Mouse (Mus musculus) kidney, adult 18-20 months (tissue): ENCODE results near the gene Mef2a.

Experiments used
- DNase-seq: peaks from one replicate; pipeline ENCODE4 v3.0.0; 2021

Gene Mef2a

DNA sequence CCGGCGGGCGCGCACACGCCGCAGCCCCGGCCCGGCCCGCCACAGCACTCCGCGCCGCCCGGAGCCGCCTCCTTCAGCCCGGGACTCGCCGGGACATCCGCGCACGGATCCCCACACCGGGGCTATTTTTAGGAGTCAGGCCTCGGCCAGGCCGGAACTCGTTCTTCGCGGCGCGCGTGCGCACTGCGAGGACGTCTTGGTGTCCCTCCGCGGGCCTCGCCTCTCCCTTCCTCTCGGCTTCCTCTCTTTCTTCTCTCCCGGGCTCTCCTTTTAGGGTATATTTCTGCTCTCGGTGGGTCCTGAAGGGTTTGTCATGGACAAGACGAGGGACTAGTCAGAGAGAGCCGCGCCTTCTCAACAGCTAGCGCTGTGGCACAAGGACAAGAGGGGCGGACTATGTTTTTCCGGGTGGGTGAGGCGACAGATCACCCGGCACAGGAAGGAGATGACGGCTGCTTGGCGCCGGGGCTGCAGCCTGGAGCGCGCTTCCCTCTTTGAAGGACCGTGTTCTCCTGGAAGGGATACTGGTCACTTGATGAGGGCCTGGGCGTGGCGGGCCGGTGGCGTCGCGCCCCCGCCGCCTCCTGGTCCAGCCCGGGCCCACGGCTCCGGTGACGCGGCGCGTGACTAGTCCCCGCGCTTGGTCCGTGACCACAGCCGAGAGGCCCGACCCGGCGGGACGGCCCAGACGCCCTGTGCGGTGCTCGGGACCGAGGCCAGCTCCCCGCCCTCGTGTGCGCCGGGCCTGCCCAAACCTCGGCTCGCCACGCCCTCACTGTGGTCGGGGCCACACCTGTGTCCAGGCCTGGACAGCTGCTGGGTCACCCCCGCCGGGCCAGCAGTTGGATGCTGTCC, at the start of gene Mef2a:
Gene Mef2a (minus strand): TSS at position 130 of the 855 bp plus-strand sequence.
- DNase-seq = peak; percentile 98

DNA sequence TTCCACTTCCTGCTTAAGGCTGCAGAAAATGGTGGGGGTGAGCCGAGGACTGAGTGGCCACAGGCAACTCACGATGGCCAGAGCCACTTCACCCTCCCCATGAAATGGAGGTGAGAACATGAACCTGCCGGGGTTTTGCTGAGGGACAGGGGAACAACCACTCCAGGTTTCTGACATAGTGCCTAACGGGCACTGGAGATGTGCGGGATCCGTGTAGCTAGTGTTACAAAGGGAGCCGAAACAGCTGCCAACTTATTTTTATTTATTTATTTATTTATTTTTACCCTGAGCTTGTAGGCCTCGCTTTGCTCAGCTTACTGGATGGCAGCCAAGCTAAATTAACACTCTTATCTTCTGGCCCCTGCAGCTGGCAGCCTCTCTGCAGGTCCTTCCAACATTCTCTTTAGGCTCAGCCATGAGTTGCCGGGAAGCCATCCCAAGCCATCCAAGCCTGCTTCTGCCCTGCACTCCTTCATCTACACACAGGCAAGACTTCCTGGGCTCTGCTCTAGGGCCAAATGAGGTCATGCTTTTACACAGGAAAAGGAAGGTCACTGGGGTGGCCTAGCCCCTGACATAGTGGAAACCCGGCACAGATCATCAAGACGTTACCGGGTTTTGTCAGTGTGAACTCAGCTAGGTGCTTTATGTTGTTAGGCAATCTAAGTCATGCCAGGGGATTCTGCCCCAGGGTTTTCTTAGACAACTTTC, 49.0 kb upstream of the Mef2a start:
- DNase-seq = peak; percentile 46

DNA sequence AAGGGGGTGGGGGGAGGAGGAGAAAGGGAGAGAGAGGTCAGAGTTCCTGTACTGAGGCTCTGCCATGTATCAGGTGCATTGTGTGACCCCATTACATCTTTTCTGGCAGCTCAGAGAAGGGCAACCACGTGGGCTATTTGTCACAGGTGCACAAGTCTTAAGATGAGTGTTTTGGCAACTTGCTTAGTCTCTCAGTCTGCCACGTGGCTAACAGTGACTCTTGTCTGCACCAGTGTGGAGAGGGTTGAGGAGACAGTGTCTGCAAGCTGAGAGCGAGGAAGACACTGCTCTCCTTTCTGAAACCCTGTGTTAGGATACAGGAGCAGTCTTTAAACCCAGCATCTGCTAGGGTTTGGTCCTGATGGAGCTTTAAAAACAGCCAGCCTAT, 48.4 kb upstream of the Mef2a start:
- no peak for DNase-seq

DNA sequence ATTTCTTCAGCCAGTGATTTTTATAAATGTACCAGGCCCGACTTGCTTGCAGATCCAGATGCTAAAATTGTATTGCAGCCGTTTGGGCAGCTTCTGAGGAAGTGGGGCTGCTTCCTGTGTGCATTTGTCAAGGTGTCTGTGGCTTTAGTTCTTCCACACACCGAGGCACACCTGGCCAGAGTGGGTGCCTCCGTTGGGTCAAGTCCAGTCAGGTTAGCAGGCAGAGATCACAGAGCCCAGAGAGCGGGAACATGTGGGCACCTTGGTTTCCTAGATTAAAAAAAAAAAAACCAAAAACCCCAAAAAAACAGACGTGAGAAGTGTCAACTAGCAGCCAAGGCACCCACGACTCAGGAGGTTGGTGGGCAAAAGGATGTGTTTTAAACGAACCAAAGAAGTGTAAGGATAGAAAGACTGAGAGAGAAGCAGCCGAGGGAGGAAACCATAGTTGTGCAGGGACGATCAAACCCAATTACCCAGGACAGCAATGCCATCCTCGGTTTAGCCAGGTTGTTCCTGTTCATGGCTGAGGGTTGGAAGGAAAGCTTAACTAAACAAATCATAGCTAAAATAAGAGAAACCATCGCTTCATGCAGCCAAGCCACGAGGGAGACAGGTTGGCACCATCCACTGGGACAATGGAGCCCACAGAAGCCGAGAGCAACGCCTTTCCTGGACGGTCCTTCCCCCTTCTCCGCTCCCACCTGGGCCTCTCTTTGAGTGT, 47.1 kb upstream of the Mef2a start:
- no peak for DNase-seq

DNA sequence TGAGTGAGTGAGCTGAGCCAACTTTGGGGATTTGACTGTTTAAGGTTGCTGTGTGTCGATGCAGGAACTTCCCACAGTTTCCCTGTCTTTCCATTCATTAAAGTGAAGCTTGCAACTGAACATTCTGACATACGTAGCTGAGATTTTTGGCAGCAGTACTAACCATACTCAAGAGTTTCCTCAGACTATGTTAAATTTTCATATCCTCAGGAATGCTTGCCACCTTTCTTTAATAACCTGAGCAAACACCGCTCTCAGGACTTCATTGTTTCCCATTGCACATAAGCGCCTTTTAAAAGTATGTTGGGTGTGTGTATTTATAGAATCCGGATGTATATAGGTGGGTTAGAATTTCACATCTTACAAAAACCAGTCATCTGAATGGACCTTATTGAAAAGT, 45.5 kb upstream of the Mef2a start:
- no peak for DNase-seq

DNA sequence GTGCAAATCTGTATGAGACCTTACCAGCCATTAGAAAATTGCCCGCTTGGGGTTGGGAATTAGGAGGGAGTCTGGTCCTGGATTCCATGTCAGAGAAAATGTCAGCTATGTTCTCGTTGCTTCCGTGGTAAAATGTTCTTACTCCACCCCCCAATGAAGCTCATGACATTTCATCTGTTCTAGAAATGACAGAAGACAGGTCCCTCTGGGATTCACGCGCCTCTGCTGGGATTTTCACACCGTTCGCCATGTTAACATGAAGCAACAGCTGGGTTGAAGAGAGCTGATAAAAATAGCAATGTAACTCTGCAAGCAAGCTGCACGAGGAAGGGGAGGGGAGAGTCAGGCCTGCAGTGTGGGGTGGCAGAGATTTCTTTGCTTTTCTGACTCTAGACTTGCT, 42.1 kb upstream of the Mef2a start:
- DNase-seq = no peak

DNA sequence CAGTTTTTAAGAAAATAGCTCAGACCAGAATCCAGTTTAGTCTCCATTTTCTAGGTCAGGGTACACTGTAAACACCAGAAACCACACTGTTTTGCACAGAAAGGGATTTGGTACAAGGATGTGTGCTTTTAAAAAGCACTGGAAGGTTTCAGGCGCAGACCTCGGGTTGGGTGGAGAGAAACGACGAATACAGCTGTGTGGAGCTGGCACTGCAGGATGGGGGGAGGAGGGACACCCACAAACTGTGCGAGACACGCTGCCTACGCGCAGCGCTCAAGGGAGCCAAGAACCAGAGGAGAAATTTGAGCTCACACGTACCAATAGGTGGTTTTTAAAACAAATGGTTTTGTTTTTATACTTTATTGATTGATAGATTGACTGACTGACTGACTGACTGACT, 40.0 kb upstream of the Mef2a start:
- DNase-seq = no peak

DNA sequence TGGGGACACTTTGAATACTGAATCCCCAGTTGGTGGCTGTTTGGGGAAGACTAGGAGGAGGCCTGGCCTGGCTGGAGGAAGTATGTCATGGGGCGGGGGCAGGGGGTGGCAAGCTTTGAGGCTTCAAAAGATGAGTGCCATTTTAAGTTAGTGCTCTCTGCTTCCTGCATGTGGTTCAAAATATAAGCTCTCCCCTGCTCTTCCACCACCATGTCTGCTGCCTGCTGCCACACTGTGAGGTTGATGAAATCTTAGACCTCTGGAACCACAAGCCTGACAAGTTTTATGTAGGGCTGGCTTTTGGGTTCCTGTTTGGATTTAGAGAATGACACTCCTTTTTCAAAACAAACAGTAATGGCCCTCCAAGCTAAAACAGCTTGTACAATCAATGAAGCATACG, 34.4 kb upstream of the Mef2a start:
- DNase-seq = no peak

DNA sequence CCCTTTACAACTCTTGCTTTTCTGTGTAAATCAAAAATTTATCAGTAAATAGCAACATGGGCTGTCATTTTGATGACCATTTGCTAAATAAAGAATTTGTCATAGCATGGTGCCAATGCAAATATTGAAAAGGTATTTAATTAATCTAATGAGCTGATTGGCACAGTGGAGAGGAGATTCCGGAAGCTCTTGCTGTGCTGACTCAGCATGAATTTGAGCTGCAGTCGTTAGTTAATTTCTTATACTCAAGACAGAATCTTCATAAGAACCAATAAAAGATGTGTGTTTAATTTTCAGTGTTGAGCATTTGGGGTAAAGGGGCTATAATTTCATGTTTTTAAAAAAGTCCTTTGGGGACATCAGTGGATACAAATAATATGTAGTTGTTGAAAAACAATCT, 31.5 kb upstream of the Mef2a start:
- no peak for DNase-seq

DNA sequence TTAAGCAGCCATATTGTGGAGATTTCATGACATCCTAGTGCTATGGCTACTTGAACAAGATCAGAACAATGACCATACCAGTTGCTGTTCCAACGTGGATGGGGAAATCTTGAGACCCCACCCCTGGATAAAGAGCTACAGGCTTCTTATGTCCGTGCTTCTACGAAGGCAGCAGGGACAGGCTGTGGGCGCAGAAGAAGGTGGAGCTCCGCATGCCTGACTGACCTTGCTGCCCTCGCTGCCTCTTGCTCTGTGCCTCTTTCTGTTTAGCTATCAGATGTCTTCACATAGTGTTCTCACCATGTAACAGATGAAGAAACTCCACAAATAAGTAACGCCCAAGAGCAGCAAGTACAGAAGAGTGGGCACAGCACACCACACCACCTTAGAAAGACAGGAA, 29.7 kb upstream of the Mef2a start:
- no peak for DNase-seq

DNA sequence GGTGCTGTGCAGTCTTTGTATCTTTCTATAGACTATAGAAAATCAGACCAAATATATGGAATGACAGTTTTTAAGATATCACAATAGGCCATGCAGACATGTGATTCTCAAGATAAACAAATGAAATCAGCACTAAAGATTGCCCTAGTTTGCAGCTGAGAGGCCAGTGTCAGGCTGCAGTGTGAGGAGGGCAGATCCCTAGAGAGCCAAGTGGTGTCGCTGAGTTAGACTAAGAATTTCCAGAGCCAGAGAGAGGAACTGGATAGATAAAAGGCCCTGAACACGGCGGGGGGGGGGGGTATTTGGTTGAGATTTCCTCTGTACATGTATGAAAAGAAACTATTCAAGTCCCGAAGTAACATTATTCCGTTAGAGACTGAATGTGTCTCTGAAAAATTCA, 28.7 kb upstream of the Mef2a start:
- no peak for DNase-seq

DNA sequence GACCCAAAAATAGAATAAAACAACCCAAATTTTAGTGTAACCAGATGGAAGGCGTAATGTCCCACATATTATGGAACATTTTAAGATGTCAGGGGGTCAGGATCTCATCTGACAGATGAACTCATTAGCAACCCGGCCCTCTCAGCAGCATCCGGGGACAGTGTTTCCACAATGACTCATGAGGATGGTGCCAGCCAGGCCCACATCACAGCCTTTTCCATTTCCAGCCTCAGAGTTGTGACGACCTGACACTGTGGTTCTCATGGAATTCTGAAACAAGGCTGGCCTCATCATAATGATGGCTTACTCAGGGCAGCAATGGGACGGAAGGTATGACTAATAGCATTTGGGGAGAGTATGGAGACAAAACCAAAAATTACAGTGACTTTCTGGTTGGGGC, 18.1 kb upstream of the Mef2a start:
- no peak for DNase-seq

DNA sequence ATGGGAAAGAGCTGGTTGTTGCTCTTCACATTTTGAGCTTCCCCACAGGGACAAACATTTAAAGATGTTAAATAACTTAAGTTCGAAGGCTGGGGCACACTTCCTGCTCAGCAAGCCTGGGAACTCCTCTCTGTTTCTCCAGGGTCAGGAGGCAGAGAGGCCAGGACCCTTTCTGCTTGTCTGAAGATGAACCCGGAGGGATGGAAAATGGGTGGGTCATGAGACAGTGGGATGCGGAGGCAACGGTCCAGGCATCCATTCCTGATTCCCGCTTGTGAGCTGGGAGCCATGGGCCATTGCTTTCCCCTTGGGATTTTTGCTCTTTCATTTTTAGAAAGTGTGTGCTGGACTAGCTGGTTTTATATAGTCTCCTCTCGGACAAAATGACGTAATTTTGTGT, 17.4 kb upstream of the Mef2a start:
- peak; percentile 7 for DNase-seq

DNA sequence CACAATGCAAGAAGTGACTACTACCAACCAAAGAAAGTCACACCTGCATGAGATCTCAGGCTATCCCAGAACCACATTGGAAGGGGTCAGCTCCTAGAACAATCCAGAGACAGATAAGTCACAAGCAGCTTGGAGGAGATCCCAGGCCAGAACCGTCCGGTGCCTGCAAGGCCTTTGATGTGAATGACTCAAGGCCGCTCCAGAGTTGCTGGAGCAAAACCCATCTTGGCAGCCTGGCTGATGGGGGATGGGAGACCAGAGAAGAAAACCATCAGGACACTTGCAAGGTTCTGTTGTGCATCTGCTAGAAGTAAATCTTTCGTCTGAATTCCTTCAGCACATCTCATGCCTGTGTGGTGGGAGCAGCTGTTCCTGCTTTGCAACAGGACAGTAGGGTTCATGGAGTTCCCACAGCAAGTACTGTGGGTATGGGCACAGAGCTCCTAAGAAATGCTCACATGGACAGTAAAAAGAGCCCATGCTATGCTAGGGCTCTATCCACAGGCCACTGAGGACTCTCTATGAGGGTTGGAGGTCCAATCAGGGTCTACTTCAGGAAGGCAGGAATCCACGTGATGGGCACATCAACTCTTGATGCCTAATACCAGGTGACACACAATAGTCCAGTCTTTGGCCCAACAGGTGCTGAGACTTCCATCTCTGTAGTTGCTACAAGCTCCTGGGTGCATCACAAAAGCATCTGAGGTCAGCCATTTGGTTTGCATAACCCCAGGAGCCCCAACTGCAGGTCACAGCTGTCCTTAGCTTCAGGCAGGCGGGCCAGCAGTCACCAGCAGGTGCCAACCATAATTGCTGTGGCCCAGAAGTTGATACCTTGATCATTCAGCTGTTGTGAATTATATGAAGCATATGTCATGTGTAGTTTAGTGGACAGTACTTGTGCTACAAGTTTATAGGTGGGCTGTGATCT, 12.5 kb upstream of the Mef2a start:
- peak; percentile 7 for DNase-seq

DNA sequence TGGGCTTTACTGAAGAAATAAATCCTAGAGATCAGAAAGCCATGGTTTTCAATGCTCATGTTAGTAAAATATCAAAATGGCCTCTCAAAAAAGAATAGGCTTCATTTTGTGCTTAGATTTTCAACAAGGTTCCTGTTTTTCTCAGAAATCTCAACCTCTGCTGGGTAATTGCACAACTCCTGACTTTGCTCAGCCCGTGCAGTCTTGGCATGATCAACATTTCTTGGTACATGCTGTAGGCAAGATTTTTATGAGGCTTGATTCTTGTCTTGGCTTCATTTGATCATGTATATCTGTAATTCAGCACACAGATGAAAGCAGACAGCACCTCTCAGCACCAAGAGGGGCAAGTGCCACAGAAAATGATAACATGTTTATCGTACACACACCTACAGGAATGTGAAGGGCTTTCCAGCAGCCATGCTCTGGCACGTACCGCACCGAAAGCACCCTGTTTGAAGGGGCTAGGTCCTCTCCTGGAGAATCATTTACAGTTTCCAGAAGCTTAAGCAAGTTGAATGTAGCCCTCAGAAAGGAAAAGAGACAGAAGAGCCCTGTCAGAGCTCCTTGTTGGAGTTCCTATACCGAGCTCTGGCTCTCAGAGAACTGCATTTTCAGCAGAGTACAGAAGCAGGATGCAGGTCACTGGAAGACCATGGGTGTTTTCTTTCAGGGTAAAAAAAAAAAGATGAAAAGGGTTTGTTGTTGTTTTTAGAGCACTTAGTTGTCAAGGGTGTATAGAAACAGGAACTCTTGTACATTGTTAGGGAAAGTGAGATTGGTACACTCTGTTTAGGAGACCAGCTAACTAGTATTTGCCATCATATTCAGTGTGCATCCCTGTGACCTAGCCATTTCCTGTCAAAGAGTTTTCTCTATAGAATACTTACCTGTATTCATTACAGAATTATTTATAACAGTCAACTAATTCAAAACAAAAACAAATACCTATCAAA, 7.8 kb upstream of the Mef2a start:
- peak; percentile 41 for DNase-seq

DNA sequence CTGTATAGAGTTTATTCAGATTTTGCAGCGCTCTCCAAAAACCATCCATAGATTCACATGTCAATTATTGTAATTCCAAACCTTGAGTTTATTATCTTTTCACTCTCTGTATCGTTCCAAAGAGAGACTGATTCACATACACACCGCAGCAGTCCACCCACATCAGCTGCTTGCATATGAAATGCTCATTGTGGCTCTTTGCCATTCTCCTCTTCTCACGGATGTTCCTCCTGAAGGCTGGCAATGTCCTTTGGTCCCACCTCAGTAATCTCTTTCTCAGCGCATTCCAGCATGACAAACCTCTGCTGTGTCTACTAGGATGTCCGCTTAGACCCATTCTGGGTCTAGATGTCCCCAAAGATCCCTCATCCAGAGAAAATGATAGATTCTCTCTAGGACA, 4.1 kb upstream of the Mef2a start:
- no peak for DNase-seq

DNA sequence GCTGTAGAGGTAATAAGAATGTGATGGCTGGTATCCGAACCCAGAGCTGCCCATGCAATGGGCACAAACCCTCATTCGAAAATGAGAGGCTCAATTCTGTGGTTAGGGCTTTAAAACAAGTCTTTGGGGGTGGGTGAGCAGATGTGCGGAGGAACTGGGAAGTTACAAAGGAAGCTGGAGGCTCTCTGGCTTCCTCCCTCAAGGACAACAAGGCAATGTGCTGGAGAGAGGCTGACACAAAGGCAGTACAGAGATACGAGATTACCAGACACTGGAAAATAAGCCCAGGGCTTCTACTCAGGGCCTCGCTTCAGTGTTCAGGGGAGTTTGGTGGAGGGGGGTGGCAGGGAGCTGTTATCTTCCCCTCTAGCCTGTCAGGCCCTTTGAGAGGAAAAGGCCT, 1.3 kb upstream of the Mef2a start:
- peak; percentile 25 for DNase-seq

DNA sequence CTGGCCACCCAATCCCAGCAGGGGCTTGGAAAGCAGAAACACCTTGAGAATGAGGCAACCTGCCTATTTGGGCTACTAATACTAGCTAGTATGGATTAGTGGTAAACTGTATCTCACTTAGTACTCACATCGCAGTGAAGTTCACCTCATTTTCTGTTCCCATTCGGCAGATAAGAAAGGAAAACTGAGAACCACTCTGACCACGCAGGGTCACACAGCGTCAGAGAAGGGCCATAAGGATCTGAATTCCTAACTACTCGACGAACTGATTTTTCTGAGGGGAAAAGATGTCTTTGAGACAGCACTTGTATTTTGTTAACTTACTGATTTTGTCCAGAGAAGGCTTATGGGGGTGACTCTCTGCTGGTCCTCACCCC, 914 bp upstream of the Mef2a start:
- no peak for DNase-seq

DNA sequence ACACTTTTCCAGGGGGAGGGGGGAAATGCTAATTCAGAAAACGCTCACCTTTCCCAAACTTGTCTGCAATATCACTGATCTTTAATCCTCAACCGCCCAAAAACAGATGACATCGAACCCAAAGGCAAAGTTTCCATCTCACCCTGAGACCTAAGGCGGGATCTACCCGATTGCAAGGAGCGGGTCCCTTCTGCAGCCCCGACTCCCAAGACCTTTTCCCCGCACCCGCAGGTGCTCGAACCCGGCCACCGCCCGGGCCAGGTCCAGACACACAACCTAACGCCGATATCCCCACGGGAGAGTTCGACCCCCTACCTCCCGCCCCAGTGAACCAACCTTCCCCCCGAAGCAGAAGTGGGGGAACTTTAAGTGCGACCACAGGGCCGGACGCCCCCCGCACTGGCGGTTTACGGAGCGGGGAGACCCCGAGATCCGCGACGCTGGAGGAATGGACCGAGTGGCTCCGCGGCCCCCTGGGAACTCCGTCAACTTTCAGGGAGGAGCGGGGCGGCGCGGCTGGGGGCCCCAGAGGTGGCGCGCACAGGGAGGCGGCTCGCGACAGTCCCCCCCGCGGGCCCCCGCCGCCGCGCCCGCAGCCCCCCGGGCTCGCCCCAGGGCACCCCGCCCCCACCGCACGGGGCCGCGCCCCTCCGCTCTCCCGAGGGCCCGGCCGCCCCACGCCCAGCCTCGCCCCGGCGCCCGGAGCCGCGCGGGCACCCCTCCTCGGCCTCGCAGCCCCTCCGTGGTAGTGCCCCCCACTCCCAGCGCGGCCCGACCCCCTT, 576 bp downstream of the Mef2a start:
- peak; percentile 46 for DNase-seq

DNA sequence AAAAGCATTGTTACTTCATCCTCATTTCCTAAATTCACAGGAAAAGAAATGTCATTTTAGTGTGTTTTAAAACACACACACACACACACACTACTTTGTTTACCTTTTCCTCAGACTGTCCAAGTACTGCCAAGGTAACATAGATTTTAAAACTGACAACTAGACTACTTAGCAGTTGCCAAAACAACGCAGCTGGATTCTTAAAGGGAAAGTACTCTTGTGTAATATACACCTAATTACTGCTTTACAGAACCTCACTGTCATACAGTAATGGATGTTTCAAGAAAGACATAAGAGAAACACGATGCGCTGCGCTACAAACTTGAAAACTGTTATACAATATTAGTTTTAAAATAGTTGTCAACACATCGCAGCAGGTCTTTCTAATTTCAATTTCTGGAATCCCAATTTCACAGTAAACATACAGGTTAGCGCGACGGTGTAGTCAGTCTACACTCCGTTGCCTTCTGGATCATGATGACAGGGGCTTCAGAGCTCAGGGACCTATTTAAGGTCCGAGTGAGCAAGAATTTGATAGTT, 1.2 kb downstream of the Mef2a start:
- DNase-seq = peak; percentile 22
